Mouse (Mus musculus) neural tube, embryonic 14.5 days (tissue): ENCODE measurements around the gene Sall2. TPM values are rescaled to one million over a fixed set of nuclear protein-coding genes. Genes with fewer than 3 reads are reported as not detected.

Experiments
- ATAC-seq: fragments of 200-750 bp; cut with Nextera tagmentation; 2 replicates; pipeline ENCODE4 v1.8.0; 2017; ENCODE audit warnings: low read depth, mild to moderate bottlenecking, moderate TSS enrichment, moderate library complexity
- H3K27ac ChIP-seq: fragments of 300-500 bp; sonication (generic); 2 replicates; pipeline ENCODE4 v1.5.1; 2014; ENCODE audit warnings: low read depth, mild to moderate bottlenecking, control low read depth, low read length, moderate library complexity, mixed read lengths
- H3K27me3 ChIP-seq: fragments of 300-500 bp; sonication (generic); 2 replicates; pipeline ENCODE4 v1.6.1; 2014; ENCODE audit warnings: low read length; ENCODE audit not compliant: control insufficient read depth, insufficient read depth
- H3K36me3 ChIP-seq: fragments of 300-500 bp; sonication (generic); 2 replicates; pipeline ENCODE4 v1.6.1; 2014; ENCODE audit warnings: low read length, mixed read lengths; ENCODE audit not compliant: control insufficient read depth, insufficient read depth
- H3K4me1 ChIP-seq: fragments of 300-500 bp; sonication (generic); 2 replicates; pipeline ENCODE4 v1.6.1; 2014; ENCODE audit warnings: low read length; ENCODE audit not compliant: control insufficient read depth, insufficient read depth
- H3K4me2 ChIP-seq: fragments of 300-500 bp; sonication (generic); 2 replicates; pipeline ENCODE4 v1.6.1; 2014; ENCODE audit warnings: mild to moderate bottlenecking, low read depth, low read length, control low read depth
- H3K4me3 ChIP-seq: fragments of 300-500 bp; sonication (generic); 2 replicates; pipeline ENCODE4 v1.5.1; 2014; ENCODE audit warnings: low read depth, low read length, control low read depth, mixed read lengths
- H3K9ac ChIP-seq: fragments of 300-500 bp; sonication (generic); replicated peaks from 2 replicates; pipeline ENCODE4 v1.6.1; 2014; ENCODE audit warnings: low read depth, mild to moderate bottlenecking, control low read depth, low read length, mixed read lengths
- H3K9me3 ChIP-seq: fragments of 300-500 bp; sonication (generic); 2 replicates; pipeline ENCODE4 v1.6.1; 2016; ENCODE audit warnings: low read length; ENCODE audit not compliant: control insufficient read depth
- WGBS: fragments of 180-500 bp; shearing (Covaris S2); extraction: QIAGEN DNeasy Blood & Tissue Kit; methylation state at CpG from one replicate; pipeline ENCODE4 v1.1.7; 2014; 5-methylcytosine and 5-hydroxymethylcytosine counted together
- polyA plus RNA-seq: library from polyadenylated mRNA; unstranded; fragments of >200 nt; fragmentation: Nextera tagmentation; extraction: Ambion mirVana; gene quantifications from 2 replicates; pipeline ENCODE4 v1.2.1, GENCODE M21; 2014

The Sall2 gene
- polyA plus RNA-seq, 1 experiment from 2014 or later: 42.4 TPM

DNA sequence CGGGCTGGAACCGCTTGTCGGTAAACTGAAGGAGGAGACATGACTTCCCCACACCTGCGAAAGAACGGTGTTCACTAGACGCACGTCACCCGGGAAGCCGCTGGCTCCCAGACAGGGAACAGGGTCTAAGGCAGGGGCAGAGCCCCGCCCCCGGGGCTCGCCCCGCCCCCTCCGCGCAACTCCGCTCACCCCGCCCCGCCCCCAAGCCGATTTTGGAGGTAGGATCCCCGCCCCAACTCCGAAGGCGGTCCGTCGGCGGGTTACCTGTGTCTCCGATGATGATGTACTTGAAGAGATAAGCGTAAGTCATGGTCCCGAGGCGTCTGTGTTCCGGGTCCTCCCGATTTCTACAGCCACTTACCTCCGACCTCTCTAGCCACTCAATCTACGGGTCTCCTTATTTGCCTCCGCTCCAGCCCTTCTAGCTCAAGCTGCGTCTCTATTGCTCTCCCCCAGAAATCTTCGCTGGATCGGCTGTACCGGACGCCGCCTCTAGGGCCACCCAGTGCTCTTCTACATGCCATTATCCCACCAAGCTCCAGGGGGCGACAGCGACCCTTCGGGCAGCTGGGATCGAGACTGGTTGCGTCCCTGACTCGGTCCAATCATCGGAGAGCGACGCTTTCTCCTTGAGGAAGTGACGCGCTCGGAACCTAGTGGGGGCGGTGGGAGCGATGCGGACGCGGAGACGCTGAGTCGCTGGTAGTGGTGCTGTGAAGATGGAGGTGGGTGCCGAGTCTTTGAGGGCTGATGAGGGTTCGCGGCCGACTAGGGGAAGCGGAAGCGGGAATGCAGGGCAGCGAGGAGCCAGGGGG, 49.4 kb downstream of the Sall2 start, which contains the start of the genes Tox4 and Rab2b:
Gene Tox4 (plus strand): TSS at position 215 of the 815 bp plus-strand sequence.
Gene Rab2b (minus strand): TSS at position 614 of the 815 bp plus-strand sequence.
- peaks cover 10% of the 10 kb centered on the region; the same call in 1 of the 2 replicates for H3K4me1 ChIP-seq
- ATAC-seq: peak; percentile 97
- under 1% methylated on average over 62 of the region's 66 CpGs for WGBS

GRCm38 (mm10) chr14:52277210-52277609, 51.4 kb downstream of the Sall2 start:
- peaks cover 11% of the 10 kb centered on the region; the same call in 1 of the 2 replicates for H3K36me3 ChIP-seq
- peaks cover 10% of the 10 kb centered on the region; the same call in 1 of the 2 replicates for H3K4me1 ChIP-seq
- no peak for ATAC-seq
- WGBS: 95% methylated on average over 4 of the region's 4 CpGs
- H3K27ac ChIP-seq: no peak overlapping the region
- no peak overlapping the region for H3K4me3 ChIP-seq
- no peaks in the 10 kb centered on the region for H3K9me3 ChIP-seq
- H3K4me2 ChIP-seq: no peak overlapping the region
- H3K27me3 ChIP-seq: no peaks in the 10 kb centered on the region
- H3K9ac ChIP-seq: no peak overlapping the region

More for the DNA sequence above, 49.4 kb downstream of the Sall2 start, which contains the start of the genes Tox4 and Rab2b:
- peak within 1 kb of the TSS; percentile 83 for H3K9ac ChIP-seq
- H3K27me3 ChIP-seq: no peaks in the 10 kb centered on the region
- H3K4me2 ChIP-seq: peak within 1 kb of the TSS; percentile 63
- no peaks in the 10 kb centered on the region for H3K9me3 ChIP-seq
- peak within 1 kb of the TSS; percentile 83 for H3K27ac ChIP-seq
- H3K36me3 ChIP-seq: 0 out of 2 replicates have a peak, but pooled peaks cover 6% of the 10 kb centered on the region
- peak within 1 kb of the TSS; percentile 82 for H3K4me3 ChIP-seq

GRCm38 (mm10) chr14:52272781-52273180, 55.8 kb downstream of the Sall2 start:
- Histone ChIP-seq H3K9ac (no peak overlapping the region), H3K27ac (no peak overlapping the region), H3K9me3 (no peaks in the 10 kb centered on the region), H3K4me2 (no peak overlapping the region), H3K4me1 (no peaks in the 10 kb centered on the region), H3K27me3 (no peaks in the 10 kb centered on the region), H3K36me3 (peaks cover 24% of the 10 kb centered on the region; the same call in 1 of the 2 replicates), H3K4me3 (no peak overlapping the region)
- WGBS: 70% methylated on average over 3 of the region's 3 CpGs
- no peak for ATAC-seq

Other genes starting within 250 kb of the Sall2 start
- 432 and 490 TPM in 2 replicates for gene Hnrnpc, start 224.7 kb downstream of the Sall2 start, polyA plus RNA-seq
- gene Rpgrip1, start 218.1 kb downstream of the Sall2 start, polyA plus RNA-seq: 42.0 and 47.5 TPM in 2 replicates
- 43.6 and 61.4 TPM in 2 replicates for gene Supt16, start 131.3 kb downstream of the Sall2 start, polyA plus RNA-seq
- 49.6 and 59.6 TPM in 2 replicates for gene Chd8, start 71.0 kb downstream of the Sall2 start, polyA plus RNA-seq
- gene Tox4, start 49.6 kb downstream of the Sall2 start, polyA plus RNA-seq: 49.0 and 69.3 TPM in 2 replicates
- gene Rab2b, start 49.2 kb downstream of the Sall2 start, polyA plus RNA-seq: 69.4 TPM in 2 replicates
- gene Mettl3, start 23.6 kb downstream of the Sall2 start, polyA plus RNA-seq: 41.1 and 42.5 TPM in 2 replicates
- not detected in 2 replicates for gene Olfr1513, start 27.6 kb upstream of the Sall2 start, polyA plus RNA-seq
- not detected in 2 replicates for gene Olfr1512, start 50.4 kb upstream of the Sall2 start, polyA plus RNA-seq
- gene Olfr1511, start 68.6 kb upstream of the Sall2 start, polyA plus RNA-seq: 0.41 and 1.1 TPM in 2 replicates
- not detected in 2 replicates for gene Olfr1510, start 85.6 kb upstream of the Sall2 start, polyA plus RNA-seq
- gene Olfr1509, start 114.2 kb upstream of the Sall2 start, polyA plus RNA-seq: not detected in 2 replicates
- 0.04 TPM in 1 of 2 replicates, not detected in the other for gene Olfr1508, start 138.7 kb upstream of the Sall2 start, polyA plus RNA-seq
- gene Olfr1507, start 167.0 kb upstream of the Sall2 start, polyA plus RNA-seq: not detected in 2 replicates